Mouse (Mus musculus): ENCODE measurements around the gene Olfr970. TPM values are rescaled to one million over a fixed set of nuclear protein-coding genes. Genes with fewer than 3 reads are reported as not detected.
"Not testable (repeated sequence)": the region's sequence is repeated elsewhere in the genome, so short reads cannot be mapped to it uniquely, and the experiment has no call there.

The Olfr970 gene
- not detected for total RNA-seq (2021)
- long read RNA-seq, experiment 1 = 0 reads
- long read RNA-seq, experiment 2 = 0 reads

DNA sequence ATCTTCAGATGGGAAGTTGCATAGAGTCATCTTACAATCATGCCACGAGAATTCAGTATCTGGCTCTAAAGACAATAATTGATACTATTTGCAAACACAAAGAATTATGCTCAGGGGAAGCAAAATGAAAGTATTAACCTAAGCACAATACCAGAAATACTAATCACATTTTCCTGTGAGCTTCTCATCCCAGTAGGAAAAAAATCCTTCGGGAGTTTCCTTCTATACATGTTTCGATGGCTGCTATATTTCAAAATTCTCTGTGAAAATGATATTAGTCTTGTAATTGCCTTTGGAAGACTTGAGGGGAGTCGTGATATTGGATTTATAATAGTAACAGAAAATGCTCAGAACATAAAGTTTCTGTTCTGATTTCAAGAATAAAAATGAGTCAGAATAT is at the start of gene Olfr970:
TSS of gene Olfr970 (plus strand) at position 301 of the 400 bp plus-strand sequence.
- no peak for DNase-seq
- intact Hi-C loops (cut with DNase I) = no loop called here

DNA sequence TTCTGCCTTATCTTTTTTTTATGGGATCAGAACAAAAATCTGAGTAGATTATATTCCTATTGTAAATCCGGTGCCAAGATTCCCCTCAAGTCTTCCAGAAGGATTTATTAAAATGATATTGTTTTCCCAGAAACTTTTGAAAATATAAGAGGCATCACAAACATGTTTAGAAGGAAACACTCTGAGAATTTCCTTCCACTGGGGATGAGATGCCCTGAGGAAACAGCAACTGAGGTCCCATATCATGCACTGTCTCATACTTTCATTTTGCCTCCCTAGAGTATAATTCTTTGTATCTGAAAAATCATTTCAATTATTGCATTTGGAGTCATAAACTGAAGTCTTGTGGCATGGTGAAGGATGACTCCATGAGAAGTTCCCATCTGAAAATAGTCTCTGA is 25.5 kb upstream of the Olfr970 start, which contains the start of gene Olfr968:
TSS of gene Olfr968 (minus strand) at position 101 of the 400 bp plus-strand sequence.
- DNase-seq = no peak
- intact Hi-C loops (cut with DNase I) = no loop called here

DNA sequence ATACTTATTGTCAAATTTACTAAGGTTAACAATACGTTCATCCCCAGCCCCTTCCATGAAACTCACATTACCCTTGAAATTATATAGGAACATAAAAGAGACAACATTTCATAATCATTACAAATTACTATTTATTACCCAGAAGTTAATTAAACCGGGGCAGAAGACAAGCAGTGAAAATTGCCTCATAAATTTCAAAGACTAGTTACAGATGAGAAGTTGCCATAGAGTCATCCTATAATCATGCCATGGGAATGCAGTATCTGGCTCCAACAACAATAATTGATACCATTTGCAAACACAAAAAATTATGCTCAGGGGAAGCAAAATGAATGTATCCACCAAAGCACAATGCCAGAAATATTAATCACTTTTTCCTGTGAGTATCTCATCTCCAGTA is 18.1 kb upstream of the Olfr970 start, which contains the start of gene Olfr969:
TSS of gene Olfr969 (plus strand) at position 388 of the 400 bp plus-strand sequence.
- intact Hi-C loops (cut with DNase I) = no loop called here
- no peak for DNase-seq

DNA sequence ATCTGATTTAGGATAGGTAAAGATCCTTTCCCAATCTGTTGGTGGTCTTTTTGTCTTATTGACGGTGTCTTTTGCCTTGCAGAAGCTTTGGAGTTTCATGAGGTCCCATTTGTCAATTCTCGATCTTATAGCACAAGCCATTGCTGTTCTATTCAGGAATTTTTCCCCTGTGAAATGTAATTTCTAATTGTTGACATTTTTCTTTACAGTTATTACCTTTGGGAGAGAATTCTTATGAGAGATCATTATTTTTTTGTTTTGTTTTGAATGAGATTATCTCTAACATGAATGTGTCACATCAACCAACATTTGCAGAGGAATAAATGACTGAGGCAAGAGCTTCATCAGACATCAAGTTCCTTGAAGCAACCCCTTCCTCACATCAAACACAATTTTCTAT is 27.9 kb downstream of the Olfr970 start, which contains the start of gene Olfr971:
TSS of gene Olfr971 (plus strand) at position 301 of the 400 bp plus-strand sequence.
- DNase-seq; intact Hi-C loops (cut with DNase I): not testable (repeated sequence)

DNA sequence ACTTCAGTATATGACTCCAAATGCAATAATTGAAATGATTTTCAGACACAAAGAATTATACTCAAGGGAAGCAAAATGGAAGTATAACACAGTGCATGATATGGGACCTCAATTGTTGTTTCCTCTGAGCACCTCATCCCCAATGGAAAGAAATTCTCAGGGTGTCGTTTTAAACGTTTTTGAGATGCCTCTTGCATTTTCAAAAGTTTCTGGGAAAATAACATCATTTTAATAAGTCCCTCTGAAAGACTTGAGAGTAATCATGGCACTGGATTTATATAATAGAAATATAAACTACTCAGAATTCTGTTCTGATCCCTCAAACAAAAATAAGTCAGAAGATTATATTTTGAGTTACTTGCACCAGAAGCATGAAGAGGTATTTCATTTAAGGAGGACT is 57.5 kb downstream of the Olfr970 start, which contains the start of gene Olfr972:
TSS of gene Olfr972 (plus strand) at position 301 of the 400 bp plus-strand sequence.
- intact Hi-C loops (cut with DNase I) = no loop called here
- DNase-seq = no peak

Other genes with a start within 250 kb of the Olfr970 start
- gene Olfr959, start 233.3 kb upstream of the Olfr970 start, total RNA-seq (2021) = not detected
- gene AW551984, start 204.5 kb upstream of the Olfr970 start, total RNA-seq (2021) = 1 to 10 TPM in 1 of 2 experiments, under 1 TPM in 1; 0.73 to 1.4 TPM
- not detected for gene Olfr148, start 198.2 kb upstream of the Olfr970 start, total RNA-seq (2021)
- not detected for gene Olfr960, start 187.5 kb upstream of the Olfr970 start, total RNA-seq (2021)
- not detected for gene Olfr961, start 163.8 kb upstream of the Olfr970 start, total RNA-seq (2021)
- gene Olfr963, start 141.7 kb upstream of the Olfr970 start, total RNA-seq (2021) = not detected
- not detected for gene Olfr149, start 101.7 kb upstream of the Olfr970 start, total RNA-seq (2021)
- not detected for gene Olfr965, start 97.5 kb upstream of the Olfr970 start, total RNA-seq (2021)
- not detected for gene Olfr150, start 77.9 kb upstream of the Olfr970 start, total RNA-seq (2021)
- gene Olfr967, start 62.6 kb upstream of the Olfr970 start, total RNA-seq (2021) = not detected
- not detected for gene Olfr968, start 25.6 kb upstream of the Olfr970 start, total RNA-seq (2021)
- gene Olfr969, start 17.9 kb upstream of the Olfr970 start, total RNA-seq (2021) = not detected
- not detected for gene Olfr971, start 28.0 kb downstream of the Olfr970 start, total RNA-seq (2021)
- gene Olfr972, start 57.6 kb downstream of the Olfr970 start, total RNA-seq (2021) = not detected
- not detected for gene Olfr229, start 98.5 kb downstream of the Olfr970 start, total RNA-seq (2021)
- gene Olfr974, start 128.6 kb downstream of the Olfr970 start, total RNA-seq (2021) = not detected
- gene Olfr975, start 143.2 kb downstream of the Olfr970 start, total RNA-seq (2021) = not detected
- gene Olfr976, start 152.3 kb downstream of the Olfr970 start, total RNA-seq (2021) = not detected
- not detected for gene Olfr978, start 183.3 kb downstream of the Olfr970 start, total RNA-seq (2021)
- gene Olfr979, start 194.6 kb downstream of the Olfr970 start, total RNA-seq (2021) = not detected
- gene Olfr980, start 200.7 kb downstream of the Olfr970 start, total RNA-seq (2021) = not detected
- gene Olfr981, start 212.6 kb downstream of the Olfr970 start, total RNA-seq (2021) = not detected

Data from heart, postnatal 14 days (tissue).